Mouse (Mus musculus): Measurements from ENCODE around the gene Casp8.

DNA sequence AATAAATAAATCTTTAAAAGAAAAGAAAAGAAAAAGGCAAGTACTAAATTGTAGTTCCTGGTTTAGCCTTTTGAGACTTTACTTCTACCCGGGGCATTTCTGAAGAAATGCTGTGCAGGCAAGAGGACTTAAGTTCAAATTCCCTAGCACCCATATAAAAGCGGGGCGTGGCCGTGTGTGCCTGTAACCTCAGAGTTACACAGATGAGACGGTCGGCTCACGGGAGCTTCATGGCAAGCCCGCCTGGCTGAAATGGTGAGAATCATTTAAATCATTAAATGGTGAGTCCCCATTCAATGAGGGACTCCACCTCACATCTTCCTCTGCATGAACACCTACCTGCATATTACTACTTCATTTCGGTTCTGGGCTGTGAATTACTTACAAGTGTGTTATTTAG lies 25.5 kb upstream of the Casp8 start:
- TF ChIP-seq CTCF (IDR thresholded peaks at IDR 0.05; ENCODE audit: control insufficient read depth, insufficient read depth, insufficient read length), result no peak
- TF ChIP-seq USF1 (IDR thresholded peaks at IDR 0.05; ENCODE audit: low read depth), result no peak
- no peak for TF ChIP-seq MAX (IDR thresholded peaks at IDR 0.05)
- no peak for TF ChIP-seq MYOD1 (IDR thresholded peaks at IDR 0.05; ENCODE audit: control insufficient read depth, insufficient read length, low read depth)
- no peak for TF ChIP-seq CEBPB (IDR thresholded peaks at IDR 0.05; ENCODE audit: low read depth)
- no peak for TF ChIP-seq MYOG (IDR thresholded peaks at IDR 0.05; ENCODE audit: control insufficient read depth, extremely low read depth, insufficient read length)
- TF ChIP-seq FOSL1 (IDR thresholded peaks at IDR 0.05; ENCODE audit: insufficient read depth, low read length, poor library complexity, severe bottlenecking), result no peak

Data from C2C12 (cell line).